Mouse (Mus musculus): ENCODE results near the gene Ccdc6.

DNA sequence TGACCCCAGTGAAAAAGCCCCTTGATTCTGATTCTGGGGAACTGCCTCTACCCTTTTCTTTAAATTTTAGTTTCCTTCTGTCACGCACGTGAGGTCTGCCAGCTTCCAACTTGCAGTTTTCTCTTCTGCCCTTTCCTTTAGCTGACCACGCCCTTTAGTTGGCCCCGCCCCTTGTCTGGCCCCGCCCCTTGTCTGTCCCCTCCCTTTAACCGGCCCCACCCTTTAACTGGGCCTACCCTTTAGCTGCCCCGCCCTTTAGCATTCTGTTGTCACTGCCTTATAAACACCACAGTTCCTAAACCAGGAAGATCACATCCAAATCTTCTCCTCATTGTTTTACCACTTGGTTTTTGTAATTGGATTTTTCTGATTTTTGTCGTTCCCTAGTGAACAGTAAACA, 41.2 kb downstream of the Ccdc6 start:
- no peak for TF ChIP-seq POLR2A (IDR thresholded peaks at IDR 0.05; ENCODE audit: extremely low read depth, insufficient read depth, low read length)
- TF ChIP-seq CTCF (IDR thresholded peaks at IDR 0.05; ENCODE audit: low read depth, low read length): no peak
